Mouse (Mus musculus): ENCODE measurements at regions not wholly inside any gene's neighbourhood (a gene's known extent, or its start where the extent isn't known, plus 50 kb on each side); places are given as distances from the start of the nearest gene placed in this dataset.

GRCm38 (mm10) chr16:13487659-13488058 lies 180.3 kb downstream of the Parn start:
- DNase-seq: no peak

DNA sequence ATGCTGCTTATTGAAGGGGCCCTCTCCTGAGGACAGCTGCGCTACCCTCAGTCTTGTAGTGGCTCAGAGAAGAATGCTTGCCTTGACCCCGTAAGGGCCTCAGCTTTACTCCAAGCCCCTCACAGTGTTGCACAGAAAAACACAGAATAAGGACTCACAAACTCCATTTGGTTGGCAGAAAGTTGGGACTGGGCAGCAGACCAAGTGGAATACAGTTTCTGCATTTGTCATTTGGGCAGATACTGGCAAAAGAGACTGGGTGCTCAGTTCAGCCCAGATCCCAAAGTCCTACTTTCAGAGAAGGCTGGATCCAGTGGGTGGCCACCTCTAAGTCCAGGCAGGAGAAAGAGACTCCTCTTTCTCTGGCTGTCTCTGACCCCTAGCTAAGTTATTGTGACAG lies 181.4 kb downstream of the Parn start:
- peak; percentile 10 for DNase-seq

GRCm38 (mm10) chr16:13480221-13480620 lies 187.7 kb downstream of the Parn start:
- no peak for DNase-seq

DNA sequence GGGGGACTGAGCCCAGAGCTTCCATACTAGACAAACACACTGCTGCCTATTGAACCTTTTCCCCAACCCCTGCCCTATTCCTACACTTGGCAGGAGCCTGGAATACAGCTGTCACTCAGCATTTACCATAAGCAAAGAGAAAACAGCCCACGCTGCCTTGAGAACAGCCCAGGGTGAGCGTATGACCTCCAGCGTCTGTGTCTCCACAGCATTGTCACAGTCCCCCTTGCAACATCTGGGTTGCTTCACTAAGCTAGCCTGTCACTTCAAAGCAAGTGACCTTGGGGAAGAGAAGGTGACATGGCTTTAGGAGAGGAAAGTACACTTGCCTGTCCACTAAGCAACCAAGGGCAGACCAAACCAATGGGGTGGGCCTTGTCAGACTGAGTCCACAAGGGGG lies 191.3 kb downstream of the Parn start:
- DNase-seq: no peak

- DNase-seq: no peak
Measured at GRCm38 (mm10) chr16:13474956-13475355, 193.0 kb downstream of the Parn start.

GRCm38 (mm10) chr16:13474274-13474673 lies 193.7 kb downstream of the Parn start:
- no peak for DNase-seq

DNA sequence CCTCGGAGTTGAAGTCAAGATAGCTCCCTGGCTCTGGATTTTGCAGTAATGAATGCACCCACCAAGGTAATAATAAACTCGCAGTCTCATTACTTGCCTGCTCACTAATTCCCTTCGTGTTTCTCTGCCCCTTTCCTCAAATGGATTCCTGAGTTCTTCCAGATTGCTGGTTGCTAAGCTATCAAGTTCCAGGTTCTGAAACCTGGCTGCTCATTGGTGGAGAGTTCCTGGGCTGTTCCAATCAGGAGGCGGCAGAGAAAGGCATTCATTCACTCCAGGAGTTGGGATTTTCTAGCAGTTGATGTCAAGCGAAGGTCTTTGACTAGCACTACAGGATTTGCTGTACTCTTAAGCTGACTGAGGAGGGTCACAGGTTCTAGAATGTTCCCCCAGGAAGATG lies 200.8 kb downstream of the Parn start:
- DNase-seq: no peak

All from cerebellum, adult 9-11 months (tissue).